In the genomic region with DNA sequence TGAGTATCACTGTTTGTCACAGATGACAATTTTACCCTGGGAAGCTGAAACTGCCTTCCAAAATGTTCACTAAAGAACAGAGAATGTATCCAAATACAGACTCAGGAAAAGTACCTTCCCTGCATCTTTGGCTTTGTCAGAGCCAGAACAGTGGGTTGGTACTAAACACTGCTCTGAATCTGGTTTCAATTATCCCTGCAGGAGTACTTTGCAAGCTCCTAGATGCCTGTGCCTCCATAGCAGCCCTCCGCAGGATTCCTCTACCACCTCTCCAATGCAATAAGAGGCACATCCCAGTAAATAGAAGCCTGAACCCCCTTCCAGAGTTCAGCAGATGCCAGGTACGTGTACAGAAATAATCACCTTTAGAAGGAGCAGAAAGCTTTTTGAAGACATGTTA, we compare ENCODE assay signal across 22 mouse cellular contexts. TPM values are rescaled to one million over a fixed set of nuclear protein-coding genes. Genes with fewer than 3 reads are reported as not detected.
DNase-seq lines count a peak whose midpoint lies in the region; ATAC-seq and TF ChIP-seq lines count a peak whose summit lies in the region.
"Had no signal": no experiment of that assay in that cellular context is flagged by ENCODE, and none has a peak within 500 bp of the region (broad histone marks: within the 10 kb centered on the region; RNA-seq: fewer than 3 reads in every experiment).

No protein-coding gene starts in this region.

- peak overlapping the region; percentile 48; the same call in 1 of the 2 replicates for H3K27ac ChIP-seq in embryonic facial prominence, embryonic 14.5 days (replicated peaks; ENCODE audit: low read depth, low read length)
- peak overlapping the region; percentile 85 for H3K27ac ChIP-seq in limb, embryonic 12.5 days
- no peak overlapping the region for H3K27ac ChIP-seq in thymus, adult 2 months (ENCODE audit: control insufficient read depth, insufficient read depth, low read length)
- H3K27ac ChIP-seq: forebrain, embryonic 12.5 days; hindbrain, embryonic 12.5 days; kidney, embryonic 15.5 days; midbrain, embryonic 13.5 days; stomach, embryonic 15.5 days had no signal

- no peaks in the 10 kb centered on the region for H3K27me3 ChIP-seq in embryonic facial prominence, embryonic 14.5 days (replicated peaks; ENCODE audit: control insufficient read depth, insufficient read depth, low read length)
- no peaks in the 10 kb centered on the region for H3K27me3 ChIP-seq in limb, embryonic 12.5 days
- H3K27me3 ChIP-seq in thymus, adult 2 months (ENCODE audit: control insufficient read depth, insufficient read depth, low read length) = no peaks in the 10 kb centered on the region
- H3K27me3 ChIP-seq: forebrain, embryonic 12.5 days; hindbrain, embryonic 12.5 days; kidney, embryonic 15.5 days; midbrain, embryonic 13.5 days; stomach, embryonic 15.5 days had no signal

- H3K4me2 ChIP-seq in embryonic facial prominence, embryonic 14.5 days (ENCODE audit: low read depth, low read length) = no peak overlapping the region
- H3K4me2 ChIP-seq in limb, embryonic 12.5 days = no peak overlapping the region
- H3K4me2 ChIP-seq: forebrain, embryonic 12.5 days; hindbrain, embryonic 12.5 days; kidney, embryonic 15.5 days; liver, embryonic 11.5 days; midbrain, embryonic 13.5 days; stomach, embryonic 15.5 days had no signal

- no peak overlapping the region for H3K9ac ChIP-seq in embryonic facial prominence, embryonic 14.5 days (ENCODE audit: low read depth, low read length)
- no peak overlapping the region for H3K9ac ChIP-seq in limb, embryonic 12.5 days (replicated peaks)
- H3K9ac ChIP-seq: forebrain, embryonic 12.5 days; hindbrain, embryonic 12.5 days; kidney, embryonic 15.5 days; midbrain, embryonic 13.5 days; stomach, embryonic 15.5 days had no signal

- H3K36me3 ChIP-seq in embryonic facial prominence, embryonic 14.5 days (ENCODE audit: control insufficient read depth, insufficient read depth, low read length) = no peaks in the 10 kb centered on the region
- H3K36me3 ChIP-seq in limb, embryonic 12.5 days = no peaks in the 10 kb centered on the region
- no peaks in the 10 kb centered on the region for H3K36me3 ChIP-seq in thymus, adult 2 months (ENCODE audit: control insufficient read depth, insufficient read depth, low read length)
- H3K36me3 ChIP-seq: forebrain, embryonic 12.5 days; heart, embryonic 10.5 days; hindbrain, embryonic 12.5 days; kidney, embryonic 15.5 days; midbrain, embryonic 13.5 days; stomach, embryonic 15.5 days had no signal

- TF ChIP-seq CTCF in thymus, adult 2 months (IDR thresholded peaks at IDR 0.05; ENCODE audit: borderline replicate concordance, control insufficient read depth, extremely low read depth, insufficient read depth, low read length, poor library complexity) = no peak

- H3K9me3 ChIP-seq in embryonic facial prominence, embryonic 14.5 days (ENCODE audit: control insufficient read depth, low read length) = no peaks in the 10 kb centered on the region
- H3K9me3 ChIP-seq in limb, embryonic 12.5 days = no peaks in the 10 kb centered on the region
- H3K9me3 ChIP-seq: forebrain, embryonic 12.5 days; heart, embryonic 10.5 days; hindbrain, embryonic 12.5 days; kidney, embryonic 15.5 days; midbrain, embryonic 13.5 days; stomach, embryonic 15.5 days had no signal

- no peak for TF ChIP-seq POLR2A in thymus, adult 2 months (IDR thresholded peaks at IDR 0.05; ENCODE audit: control insufficient read depth, extremely low read depth, insufficient read depth, low read length, poor library complexity)

- peak; percentile 10 for DNase-seq in brain, adult 2 months (ENCODE audit: low read depth, low spot score)
- DNase-seq in embryo, embryonic 11 days = peak; percentile 73
- peak; percentile 69 for DNase-seq in embryonic facial prominence, embryonic 14.5 days (ENCODE audit: low spot score)
- no peak for DNase-seq in cerebellum, adult 18-20 months
- DNase-seq in cerebellum, adult 11-12 months = no peak
- DNase-seq in thymus, adult 2 months = no peak
- no peak for DNase-seq in thymus, adult 18-20 months
- DNase-seq: adrenal gland, postnatal 14 days; cerebellum, adult 9-11 months; gastrocnemius, postnatal 10 days; kidney, adult 11 months; layer of hippocampus, adult 9-11 months; lung, adult 2 months had no signal

- WGBS in embryonic facial prominence, embryonic 14.5 days = 19% methylated on average over 2 of the region's 2 CpGs
- WGBS in limb, embryonic 12.5 days = 25% methylated on average over 2 of the region's 2 CpGs
- 94% methylated on average over 2 of the region's 2 CpGs for WGBS in thymus, adult 2 months

- no peak overlapping the region for H3K4me3 ChIP-seq in embryonic facial prominence, embryonic 14.5 days (ENCODE audit: low read depth, low read length)
- no peak overlapping the region for H3K4me3 ChIP-seq in limb, embryonic 12.5 days (replicated peaks)
- H3K4me3 ChIP-seq in thymus, adult 2 months (ENCODE audit: control insufficient read depth, insufficient read depth, low read length) = no peak overlapping the region
- H3K4me3 ChIP-seq: erythroblast, embryonic 14.5 days; forebrain, embryonic 12.5 days; heart, embryonic 10.5 days; hindbrain, embryonic 12.5 days; kidney, embryonic 15.5 days; midbrain, embryonic 13.5 days; stomach, embryonic 15.5 days had no signal

- no peak for ATAC-seq in embryonic facial prominence, embryonic 14.5 days (ENCODE audit: low read depth)
- ATAC-seq in limb, embryonic 12.5 days (ENCODE audit: insufficient number of reproducible peaks, insufficient read depth, low FRiP score, low TSS enrichment, low read depth) = 0 out of 2 replicates have a peak, but pooled peaks have one; percentile 75
- ATAC-seq: midbrain, embryonic 13.5 days had no signal

- H3K4me1 ChIP-seq in embryonic facial prominence, embryonic 14.5 days (ENCODE audit: control insufficient read depth, insufficient read depth, low read length) = peaks cover 10% of the 10 kb centered on the region; the same call in 1 of the 2 replicates
- peaks cover 25% of the 10 kb centered on the region for H3K4me1 ChIP-seq in limb, embryonic 12.5 days (replicated peaks)
- no peaks in the 10 kb centered on the region for H3K4me1 ChIP-seq in thymus, adult 2 months (replicated peaks; ENCODE audit: control insufficient read depth, insufficient read depth, low read length)
- H3K4me1 ChIP-seq: forebrain, embryonic 12.5 days; midbrain, embryonic 13.5 days; stomach, embryonic 15.5 days had no signal

RNA-seq across cellular contexts. Expression of a gene that starts 52.9 kb away (rescaled TPM):
- polyA plus RNA-seq in embryonic facial prominence, embryonic 14.5 days (2014; fragmentation: Nextera tagmentation; extraction: Ambion mirVana) = 81.4 and 97.6 TPM in 2 replicates
- 133 and 148 TPM in 2 replicates for polyA plus RNA-seq in limb, embryonic 12.5 days (2016; fragmentation: Nextera tagmentation; extraction: Ambion mirVana)
- polyA plus RNA-seq in thymus, adult 2 months (2012; rRNA removed) = 16.7 and 18.1 TPM in 2 replicates

Comparison
In these comparisons a context has a peak if more than half of its experiments do, and no peak if none do; other contexts are left out.
1. DNase-seq: peak in brain, adult 2 months (single experiment), embryo, embryonic 11 days (single experiment) and embryonic facial prominence, embryonic 14.5 days (single experiment); none in cerebellum, adult 18-20 months (0 of 2), cerebellum, adult 11-12 months (single experiment), thymus, adult 2 months (single experiment) and thymus, adult 18-20 months (0 of 2).